Mouse (Mus musculus) Patski (cell line): Measurements from ENCODE around the gene Sft2d1. TPM values are rescaled to one million over a fixed set of nuclear protein-coding genes. Genes with fewer than 3 reads are reported as not detected.

ENCODE experiments used
- ATAC-seq: fragments of 100-300 bp; one replicate; pipeline ENCODE4 v1.8.0; 2021
- CTCF ChIA-PET: fragments of 350-600 bp; sonication (Branson Sonifier 250); formaldehyde crosslinking; loops from one replicate; lab custom pipeline; 2022; ENCODE audit warnings: inconsistent platforms; lab: Charles Lee
- POLR2A ChIA-PET: fragments of 350-600 bp; sonication (Branson Sonifier 250); formaldehyde crosslinking; loops from one replicate; lab custom pipeline; 2022; ENCODE audit warnings: antibody characterized with exemption, inconsistent platforms; lab: Charles Lee
- DNase-seq: peaks from one replicate; pipeline ENCODE4 v3.0.0-alpha.2; 2011; ENCODE audit warnings: low read depth, low spot score
- H3K27me3 ChIP-seq: fragments of 371-371 bp; one replicate; pipeline ENCODE4 v1.5.1; 2021
- CTCF ChIP-seq: fragments of 100-300 bp; IDR thresholded peaks from one replicate; pipeline ENCODE4 v1.5.1; 2021
- in situ Hi-C: fragments of 300-500 bp; cut with MboI; formaldehyde crosslinking; loops from 3 replicates; pipeline ENCODE4 v1.11.1; 2018; ENCODE audit warnings: low pct_unique_long_range_greater_than_20kb, mixed read lengths
- polyA plus RNA-seq: library from polyadenylated mRNA; unstranded; gene quantifications from one replicate; pipeline ENCODE4 v1.2.3, GENCODE M21; 2021

Sft2d1 gene
- polyA plus RNA-seq, 1 experiment from 2014 or later = 61.2 TPM

GRCm38 (mm10) chr17:8283526-8284253 lies 27.2 kb upstream of the Sft2d1 start:
- POLR2A ChIA-PET = interaction anchor here (1.3 kb wide), 1 partner anchor 25 kb away, joined by 4 read pairs; no protein-coding TSS in a partner anchor
- no peak for TF ChIP-seq CTCF

GRCm38 (mm10) chr17:8284254-8284661 lies 26.6 kb upstream of the Sft2d1 start:
- H3K27me3 ChIP-seq = no peaks in the 10 kb centered on the region
- POLR2A ChIA-PET = interaction anchor here (1.3 kb wide), 1 partner anchor 25 kb away, joined by 4 read pairs; no protein-coding TSS in a partner anchor
- peak; percentile 3 for ATAC-seq
- CTCF ChIA-PET = no interaction called here
- TF ChIP-seq CTCF = no peak
- no peak for DNase-seq
- in situ Hi-C loops = no loop called here

More at GRCm38 (mm10) chr17:8283526-8284253, 27.2 kb upstream of the Sft2d1 start:
- peak; percentile 70 for DNase-seq
- in situ Hi-C loops = no loop called here
- ATAC-seq = peak; percentile 95
- no peaks in the 10 kb centered on the region for H3K27me3 ChIP-seq
- CTCF ChIA-PET = no interaction called here

- TF ChIP-seq CTCF = no peak
- H3K27me3 ChIP-seq = no peaks in the 10 kb centered on the region
- ChIA-PET CTCF (no interaction called here), POLR2A (interaction anchor here (1.3 kb wide), 1 partner anchor 26 kb away, joined by 4 read pairs; no protein-coding TSS in a partner anchor)
- DNase-seq = no peak
- ATAC-seq = no peak
- in situ Hi-C loops = no loop called here
Measured at GRCm38 (mm10) chr17:8285056-8285455, 25.8 kb upstream of the Sft2d1 start.

GRCm38 (mm10) chr17:8286987-8287386 lies 23.9 kb upstream of the Sft2d1 start:
- in situ Hi-C loops = no loop called here
- POLR2A ChIA-PET = no interaction called here
- ATAC-seq = no peak

GRCm38 (mm10) chr17:8289993-8290679 lies 20.8 kb upstream of the Sft2d1 start:
- in situ Hi-C loops = no loop called here
- no peak for ATAC-seq
- POLR2A ChIA-PET = no interaction called here
- CTCF ChIA-PET = interaction anchor here (1.2 kb wide), 1 partner anchor 82 kb away, joined by 5 read pairs; no protein-coding TSS in a partner anchor
- no peaks in the 10 kb centered on the region for H3K27me3 ChIP-seq
- no peak for DNase-seq
- TF ChIP-seq CTCF = no peak

More at GRCm38 (mm10) chr17:8286987-8287386, 23.9 kb upstream of the Sft2d1 start:
- no peaks in the 10 kb centered on the region for H3K27me3 ChIP-seq
- CTCF ChIA-PET = interaction anchor here (1.0 to 1.5 kb wide), 3 partner anchors 21 to 89 kb away, joined by 3 to 4 read pairs (median 4); no protein-coding TSS in a partner anchor
- no peak for DNase-seq
- TF ChIP-seq CTCF = no peak

- CTCF ChIA-PET = no interaction called here
- POLR2A ChIA-PET = no interaction called here
- no peak for DNase-seq
- no peaks in the 10 kb centered on the region for H3K27me3 ChIP-seq
- no peak for TF ChIP-seq CTCF
- no peak for ATAC-seq
- in situ Hi-C loops = no loop called here
Measured at GRCm38 (mm10) chr17:8290736-8291135, 20.2 kb upstream of the Sft2d1 start.

GRCm38 (mm10) chr17:8295825-8296224 lies 15.1 kb upstream of the Sft2d1 start:
- TF ChIP-seq CTCF = peak; percentile 43
- DNase-seq (no peak), ATAC-seq (no peak)
- no peaks in the 10 kb centered on the region for H3K27me3 ChIP-seq
- ChIA-PET POLR2A (no interaction called here), CTCF (no interaction called here)
- in situ Hi-C loops = no loop called here

GRCm38 (mm10) chr17:8296313-8296844 lies 14.5 kb upstream of the Sft2d1 start:
- CTCF ChIA-PET = no interaction called here
- H3K27me3 ChIP-seq = no peaks in the 10 kb centered on the region
- POLR2A ChIA-PET = interaction anchor here (0.5 kb wide), 1 partner anchor 80 kb away, joined by 3 read pairs; no protein-coding TSS in a partner anchor
- DNase-seq (no peak), ATAC-seq (no peak)
- in situ Hi-C loops = no loop called here
- TF ChIP-seq CTCF = no peak

- H3K27me3 ChIP-seq = no peaks in the 10 kb centered on the region
- in situ Hi-C loops = no loop called here
- DNase-seq (no peak), ATAC-seq (no peak)
- ChIA-PET CTCF (no interaction called here), POLR2A (no interaction called here)
- TF ChIP-seq CTCF = no peak
Measured at GRCm38 (mm10) chr17:8297746-8298145, 13.2 kb upstream of the Sft2d1 start.

GRCm38 (mm10) chr17:8298281-8298680 lies 12.6 kb upstream of the Sft2d1 start:
- no peaks in the 10 kb centered on the region for H3K27me3 ChIP-seq
- CTCF ChIA-PET = interaction anchor here (0.7 kb wide), 1 partner anchor 18 kb away, joined by 3 read pairs; no protein-coding TSS in a partner anchor
- POLR2A ChIA-PET = no interaction called here
- no peak for DNase-seq
- in situ Hi-C loops = no loop called here
- no peak for ATAC-seq
- TF ChIP-seq CTCF = no peak
